Mouse (Mus musculus): ENCODE data around the gene Stxbp5.

DNA sequence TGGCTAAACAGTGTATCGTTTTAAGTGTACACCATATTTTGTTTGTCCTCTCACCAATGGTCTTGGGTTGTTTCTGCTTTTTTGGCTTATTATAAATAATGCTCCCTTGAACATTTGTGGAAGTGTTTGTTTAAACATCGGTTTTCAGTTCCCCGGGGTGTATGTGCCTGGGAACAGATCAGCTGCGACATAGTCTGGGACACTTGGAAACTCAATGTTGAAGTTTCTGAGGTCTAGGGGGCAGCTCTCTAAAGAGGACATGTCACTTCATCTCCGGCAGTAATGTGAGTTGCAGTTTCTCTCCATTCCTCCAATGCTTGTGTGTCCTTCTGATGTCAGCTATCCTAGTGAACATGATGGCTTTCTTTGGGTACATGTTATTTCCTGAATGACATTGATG, 137.0 kb downstream of the Stxbp5 start:
- TF ChIP-seq ZC3H11A (IDR thresholded peaks at IDR 0.05; ENCODE audit: borderline replicate concordance, low read depth, low read length) (no peak), HCFC1 (IDR thresholded peaks at IDR 0.05; ENCODE audit: borderline replicate concordance, insufficient read depth, low read length) (no peak)

Data from ES-E14 (cell line).